Mouse (Mus musculus) CD4-positive naive resting alpha-beta T cell, adult 76 days (primary cell): Measurements from ENCODE around the gene Cfap44. TPM values are rescaled to one million over a fixed set of nuclear protein-coding genes. Genes with fewer than 3 reads are reported as not detected.

ENCODE experiments used
- total RNA-seq: library from RNA; stranded (reverse); gene quantifications from one replicate; pipeline ENCODE4 v1.2.4, GENCODE M21; 2023

Cfap44 gene
- not detected for total RNA-seq

GRCm38 (mm10) chr16:44394577-44395243 is at the start of gene Cfap44:
TSS of gene Cfap44 (plus strand) at chr16:44394796.

GRCm38 (mm10) chr16:44347071-44347901 is 47.3 kb upstream of the Cfap44 start, which contains the start of gene Spice1:
TSS of gene Spice1 (plus strand) at chr16:44347121.

Other genes with a start within 250 kb of the Cfap44 start
- gene Usf3, start 221.6 kb upstream of the Cfap44 start, total RNA-seq, result 19.1 TPM
- gene Sidt1, start 61.6 kb upstream of the Cfap44 start, total RNA-seq, result 164 TPM
- 54.1 TPM for gene Spice1, start 47.7 kb upstream of the Cfap44 start, total RNA-seq
- not detected for gene Boc, start 164.1 kb downstream of the Cfap44 start, total RNA-seq